12 mouse cellular contexts compared by ENCODE assay signal in the genomic region with DNA sequence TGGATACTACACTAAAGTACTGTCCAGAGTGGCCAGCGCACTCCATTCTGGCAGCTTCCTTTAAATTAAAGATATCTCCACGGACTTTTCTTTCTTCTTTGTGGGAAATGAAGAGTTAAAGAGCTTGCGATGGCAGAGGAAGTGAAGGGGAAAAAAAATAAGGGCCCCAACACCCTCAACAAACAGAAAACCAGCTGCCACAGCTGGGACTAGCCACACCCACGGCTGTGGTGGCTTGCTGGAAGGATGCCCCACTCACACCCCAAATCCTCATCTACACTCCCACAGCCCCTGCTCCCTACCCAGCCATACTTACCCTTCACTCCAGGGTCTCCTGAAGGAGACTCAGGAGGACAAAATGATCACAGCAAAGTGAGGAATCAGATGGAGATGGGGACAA. TPM values are rescaled to one million over a fixed set of nuclear protein-coding genes. Genes with fewer than 3 reads are reported as not detected.
DNase-seq lines count a peak whose midpoint lies in the region; ATAC-seq lines count a peak whose summit lies in the region.
"Had no signal": no experiment of that assay in that cellular context is flagged by ENCODE, and none has a peak within 500 bp of the region (broad histone marks: within the 10 kb centered on the region; RNA-seq: fewer than 3 reads in every experiment).

No protein-coding gene starts in this region.

- H3K4me3 ChIP-seq in heart, embryonic 15.5 days = no peak overlapping the region
- H3K4me3 ChIP-seq in liver, embryonic 11.5 days (ENCODE audit: low read depth, low read length) = no peak overlapping the region
- H3K4me3 ChIP-seq: gastrocnemius, adult 2 months; limb, embryonic 10.5 days had no signal

- H3K9ac ChIP-seq in heart, embryonic 15.5 days = no peak overlapping the region
- no peak overlapping the region for H3K9ac ChIP-seq in liver, embryonic 11.5 days (ENCODE audit: low read depth, low read length)

- ATAC-seq in heart, embryonic 15.5 days (replicated peaks; ENCODE audit: insufficient number of reproducible peaks, insufficient read depth, low FRiP score, low read depth) = no peak
- ATAC-seq in CD4-positive, CD25-positive, alpha-beta regulatory T cell, adult 4 months = peak; percentile 81
- peak; percentile 85 for ATAC-seq in inflammation-experienced regulatory T-cells, adult 6 months
- peak; percentile 33; the same call in 1 of the 2 replicates for ATAC-seq in neutrophil, adult 5-6 weeks (ENCODE audit: extremely low read depth, insufficient number of reproducible peaks, low FRiP score, poor library complexity, severe bottlenecking)
- ATAC-seq in liver, embryonic 11.5 days (replicated peaks; ENCODE audit: low FRiP score) = no peak
- ATAC-seq: intestine, postnatal 0 days had no signal

- no peaks in the 10 kb centered on the region for H3K36me3 ChIP-seq in heart, embryonic 15.5 days
- H3K36me3 ChIP-seq in liver, embryonic 11.5 days (ENCODE audit: control insufficient read depth, insufficient read depth, low read length) = no peaks in the 10 kb centered on the region
- H3K36me3 ChIP-seq: limb, embryonic 10.5 days had no signal

- intact Hi-C loops in heart, postnatal 36 days (cut with DNase I) = no loop called here
- intact Hi-C loops in left cerebral cortex, postnatal 14 days (cut with DNase I) = no loop called here

- no peaks in the 10 kb centered on the region for H3K27me3 ChIP-seq in heart, embryonic 15.5 days
- H3K27me3 ChIP-seq in liver, embryonic 11.5 days (replicated peaks; ENCODE audit: control insufficient read depth, insufficient read depth, low read length) = no peaks in the 10 kb centered on the region

- H3K9me3 ChIP-seq in heart, embryonic 15.5 days (replicated peaks) = no peaks in the 10 kb centered on the region
- H3K9me3 ChIP-seq in liver, embryonic 11.5 days (ENCODE audit: control insufficient read depth, low read length) = no peaks in the 10 kb centered on the region
- H3K9me3 ChIP-seq: limb, embryonic 10.5 days had no signal

- H3K4me1 ChIP-seq in heart, embryonic 15.5 days (replicated peaks) = peaks cover 46% of the 10 kb centered on the region
- peaks cover 7% of the 10 kb centered on the region for H3K4me1 ChIP-seq in liver, embryonic 11.5 days (replicated peaks; ENCODE audit: control insufficient read depth, insufficient read depth, low read length)

- 0 out of 2 replicates have a peak overlapping the region, but pooled peaks have one; percentile 17 for H3K27ac ChIP-seq in heart, embryonic 15.5 days
- H3K27ac ChIP-seq in liver, embryonic 11.5 days (ENCODE audit: low read depth, low read length) = no peak overlapping the region
- H3K27ac ChIP-seq: gastrocnemius, adult 2 months; limb, embryonic 10.5 days had no signal

- WGBS in heart, embryonic 15.5 days = 47% methylated on average over 4 of the region's 4 CpGs
- 48% methylated on average over 4 of the region's 4 CpGs for WGBS in liver, embryonic 11.5 days

- no peak for DNase-seq in heart, postnatal 36 days
- no peak for DNase-seq in left cerebral cortex, postnatal 14 days (ENCODE audit: low spot score in 2 of 2)
- DNase-seq in liver, embryonic 11.5 days (ENCODE audit: low spot score) = no peak
- DNase-seq in urinary bladder, adult 18-20 months (ENCODE audit: low spot score in 2 of 2) = no peak
- DNase-seq: gastrocnemius, adult 2 months; retina, postnatal 1 day had no signal

- H3K4me2 ChIP-seq in heart, embryonic 15.5 days = no peak overlapping the region
- H3K4me2 ChIP-seq in liver, embryonic 11.5 days = no peak overlapping the region

RNA-seq across cellular contexts. Expression of a gene that starts 7.9 kb away (rescaled TPM):
- polyA plus RNA-seq in heart, embryonic 15.5 days (2015; fragmentation: Nextera tagmentation; extraction: Ambion mirVana) = 2,234 and 2,284 TPM in 2 replicates
- 1,000 to 10,000 TPM; 1,714 to 2,029 TPM for total RNA-seq in heart, postnatal 36 days (2021)
- 10 to 100 TPM; 22.4 to 23.9 TPM for polyA plus RNA-seq in CD4-positive, CD25-positive, alpha-beta regulatory T cell, adult 4 months (2017; shearing (Covaris generic))
- 10 to 100 TPM; 13.5 to 28.7 (median 20.3) TPM for polyA plus RNA-seq in inflammation-experienced regulatory T-cells, adult 6 months (2017; shearing (Covaris generic))
- 18.0 and 26.8 TPM in 2 replicates for total RNA-seq in neutrophil, adult 5-6 weeks (2017)
- 10 to 100 TPM; 48.1 to 50.3 TPM for total RNA-seq in left cerebral cortex, postnatal 14 days (2021)
- 259 and 268 TPM in 2 replicates for polyA plus RNA-seq in liver, embryonic 11.5 days (2014; fragmentation: Nextera tagmentation; extraction: Ambion mirVana)

Comparison
In these comparisons a context has a peak if more than half of its experiments do, and no peak if none do; other contexts are left out.
1. ATAC-seq: peak in CD4-positive, CD25-positive, alpha-beta regulatory T cell, adult 4 months (single experiment), inflammation-experienced regulatory T-cells, adult 6 months (single experiment) and neutrophil, adult 5-6 weeks (single experiment); none in heart, embryonic 15.5 days (single experiment) and liver, embryonic 11.5 days (single experiment).